Mouse (Mus musculus) kidney, adult 2 months (tissue): ENCODE data around the gene Zmynd12. TPM values are rescaled to one million over a fixed set of nuclear protein-coding genes. Genes with fewer than 3 reads are reported as not detected.

ENCODE experiments used
- DNase-seq: peaks from one replicate; pipeline ENCODE4 v3.0.0; 2021
- H3K27ac ChIP-seq: fragments of 200-500 bp; 2 replicates; pipeline ENCODE4 v1.5.1; 2012; ENCODE audit warnings: low read depth, low read length, control low read depth, inconsistent platforms; ENCODE audit not compliant: insufficient read depth
- H3K27me3 ChIP-seq: fragments of 200-500 bp; replicated peaks from 2 replicates; pipeline ENCODE4 v1.6.1; 2012; ENCODE audit warnings: mild to moderate bottlenecking, moderate library complexity, low read length, inconsistent platforms; ENCODE audit not compliant: control insufficient read depth, insufficient read depth
- H3K36me3 ChIP-seq: fragments of 200-500 bp; 2 replicates; pipeline ENCODE4 v1.6.1; 2012; ENCODE audit warnings: mild to moderate bottlenecking, moderate library complexity, low read length, inconsistent platforms; ENCODE audit not compliant: control insufficient read depth, insufficient read depth
- H3K4me1 ChIP-seq: fragments of 200-500 bp; 2 replicates; pipeline ENCODE4 v1.6.1; 2011; ENCODE audit warnings: low read length; ENCODE audit not compliant: control insufficient read depth, insufficient read depth
- H3K4me3 ChIP-seq: fragments of 200-500 bp; 2 replicates; pipeline ENCODE4 v1.5.1; 2011; ENCODE audit warnings: mild to moderate bottlenecking, low read depth, low read length, control low read depth; ENCODE audit not compliant: insufficient read depth
- CTCF ChIP-seq: fragments of 200-500 bp; conservative IDR thresholded peaks from 2 replicates; pipeline ENCODE4 v1.5.1; 2011; ENCODE audit warnings: low read depth, mild to moderate bottlenecking, control low read depth, low read length, moderate library complexity, mixed read lengths; ENCODE audit not compliant: insufficient read depth, insufficient read length
- POLR2A ChIP-seq: fragments of 200-500 bp; IDR thresholded peaks from one replicate; pipeline ENCODE4 v1.6.1; 2011; ENCODE audit warnings: low read depth, low read length, control low read depth
- WGBS: fragments of 180-500 bp; shearing (Covaris S2); methylation state at CpG from one replicate; pipeline ENCODE4 v1.1.7; 2018; 5-methylcytosine and 5-hydroxymethylcytosine counted together
- polyA plus RNA-seq: library from polyadenylated mRNA; depleted of rRNA; stranded (reverse); fragments of >200 nt; gene quantifications from 2 replicates; pipeline ENCODE4 v1.2.3, GENCODE M21; 2012

Gene Zmynd12
- polyA plus RNA-seq, 1 experiment, result 1.9 TPM

DNA sequence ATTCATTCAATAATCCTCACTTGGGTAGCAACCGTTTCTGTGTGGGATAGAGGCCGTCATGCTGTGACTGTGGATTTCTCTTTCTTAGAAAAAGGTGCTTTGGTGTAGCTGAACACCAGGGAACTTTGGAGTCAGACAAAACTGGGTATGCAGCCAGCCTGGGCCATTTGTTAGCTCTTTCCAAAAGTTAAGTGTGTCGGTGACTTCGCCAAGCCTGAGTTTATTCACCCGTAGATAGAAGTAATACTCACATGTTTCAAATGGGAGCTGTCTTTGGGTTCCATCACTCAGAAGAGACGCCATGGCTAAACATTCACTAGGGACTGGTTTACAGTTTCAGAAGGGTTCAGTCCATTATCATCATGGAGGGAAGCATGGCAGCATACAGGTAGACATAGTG is 24.6 kb downstream of the Zmynd12 start:
- WGBS, result 80% methylated on average over 6 of the region's 6 CpGs
- TF ChIP-seq POLR2A (no peak), CTCF (no peak)
- no peak overlapping the region for H3K4me3 ChIP-seq
- no peaks in the 10 kb centered on the region for H3K36me3 ChIP-seq
- peak; percentile 74 for DNase-seq
- no peaks in the 10 kb centered on the region for H3K4me1 ChIP-seq
- H3K27ac ChIP-seq, result no peak overlapping the region
- no peaks in the 10 kb centered on the region for H3K27me3 ChIP-seq

- Histone ChIP-seq H3K4me1 (no peaks in the 10 kb centered on the region), H3K36me3 (no peaks in the 10 kb centered on the region), H3K4me3 (no peak overlapping the region), H3K27me3 (no peaks in the 10 kb centered on the region), H3K27ac (no peak overlapping the region)
- no peak for DNase-seq
- 89% methylated on average over 3 of the region's 3 CpGs for WGBS
- TF ChIP-seq POLR2A (no peak), CTCF (no peak)
Measured at GRCm38 (mm10) chr4:119447786-119448185, 25.2 kb downstream of the Zmynd12 start.

DNA sequence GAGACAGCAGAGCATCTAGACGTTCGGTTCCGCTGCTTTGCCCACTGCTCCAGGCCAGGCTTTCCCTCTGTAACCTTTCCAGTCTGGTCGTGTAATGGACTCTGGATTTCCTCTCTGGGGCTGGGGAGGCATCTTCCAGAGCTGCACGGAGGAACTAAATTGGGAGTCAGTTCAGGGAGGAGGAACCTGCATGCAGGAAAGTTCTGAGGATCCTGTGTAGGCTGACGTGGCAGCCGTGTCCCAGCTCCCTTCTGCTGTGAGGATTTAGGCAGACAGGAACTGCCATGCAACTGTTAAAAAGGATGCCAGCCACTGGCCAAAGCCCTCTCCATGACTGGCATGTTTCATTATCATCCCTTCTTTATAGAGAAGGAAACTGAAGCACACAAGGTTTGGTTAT is 27.8 kb downstream of the Zmynd12 start:
- TF ChIP-seq CTCF (no peak), POLR2A (no peak)
- Histone ChIP-seq H3K27ac (no peak overlapping the region), H3K4me1 (no peaks in the 10 kb centered on the region), H3K4me3 (no peak overlapping the region), H3K27me3 (no peaks in the 10 kb centered on the region), H3K36me3 (no peaks in the 10 kb centered on the region)
- whole genome bisulfite sequencing, result 58% methylated on average over 7 of the region's 7 CpGs
- DNase-seq, result no peak

DNA sequence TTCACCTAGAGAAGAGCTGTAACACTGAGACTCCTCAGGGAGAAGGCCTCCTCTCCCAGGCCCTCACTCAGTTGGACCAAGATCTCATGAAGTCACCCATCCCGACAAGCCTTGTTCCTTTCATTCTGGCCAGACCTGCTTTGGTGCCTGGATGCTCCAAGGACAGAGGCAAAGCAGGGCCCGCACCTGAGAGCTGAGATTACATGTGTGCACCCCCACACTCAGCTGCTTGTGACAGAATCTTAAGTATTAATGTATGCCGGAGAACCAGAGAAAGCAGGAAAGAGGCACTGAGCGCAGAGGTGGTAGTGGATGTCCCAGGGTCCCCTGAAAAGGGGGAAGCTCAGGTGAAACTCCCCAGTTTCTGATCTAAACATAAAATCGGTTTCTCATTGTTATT is 30.5 kb downstream of the Zmynd12 start:
- Histone ChIP-seq H3K4me3 (no peak overlapping the region), H3K27ac (no peak overlapping the region), H3K27me3 (no peaks in the 10 kb centered on the region), H3K4me1 (no peaks in the 10 kb centered on the region), H3K36me3 (no peaks in the 10 kb centered on the region)
- DNase-seq, result no peak
- 77% methylated on average over 5 of the region's 5 CpGs for WGBS
- TF ChIP-seq CTCF (no peak), POLR2A (no peak)

GRCm38 (mm10) chr4:119453533-119453932 is 30.9 kb downstream of the Zmynd12 start:
- Histone ChIP-seq H3K27ac (no peak overlapping the region), H3K4me1 (no peaks in the 10 kb centered on the region), H3K4me3 (no peak overlapping the region), H3K27me3 (no peaks in the 10 kb centered on the region), H3K36me3 (no peaks in the 10 kb centered on the region)
- TF ChIP-seq POLR2A, result no peak
- TF ChIP-seq CTCF, result no peak
- DNase-seq, result no peak
- WGBS, result 32% methylated on average over 6 of the region's 6 CpGs

GRCm38 (mm10) chr4:119460296-119460695 is 37.7 kb downstream of the Zmynd12 start:
- Histone ChIP-seq H3K4me1 (no peaks in the 10 kb centered on the region), H3K36me3 (no peaks in the 10 kb centered on the region), H3K27me3 (no peaks in the 10 kb centered on the region), H3K4me3 (no peak overlapping the region), H3K27ac (no peak overlapping the region)
- TF ChIP-seq CTCF (peak; percentile 33), POLR2A (no peak)
- 70% methylated on average over 5 of the region's 5 CpGs for WGBS
- DNase-seq, result peak; percentile 56

- TF ChIP-seq CTCF (no peak), POLR2A (no peak)
- 26% methylated on average over 8 of the region's 8 CpGs for WGBS
- H3K4me1 ChIP-seq, result no peaks in the 10 kb centered on the region
- no peaks in the 10 kb centered on the region for H3K36me3 ChIP-seq
- no peaks in the 10 kb centered on the region for H3K27me3 ChIP-seq
- no peak overlapping the region for H3K27ac ChIP-seq
- peak; percentile 34 for DNase-seq
- H3K4me3 ChIP-seq, result no peak overlapping the region
Measured at GRCm38 (mm10) chr4:119460728-119461141, 38.1 kb downstream of the Zmynd12 start.

DNA sequence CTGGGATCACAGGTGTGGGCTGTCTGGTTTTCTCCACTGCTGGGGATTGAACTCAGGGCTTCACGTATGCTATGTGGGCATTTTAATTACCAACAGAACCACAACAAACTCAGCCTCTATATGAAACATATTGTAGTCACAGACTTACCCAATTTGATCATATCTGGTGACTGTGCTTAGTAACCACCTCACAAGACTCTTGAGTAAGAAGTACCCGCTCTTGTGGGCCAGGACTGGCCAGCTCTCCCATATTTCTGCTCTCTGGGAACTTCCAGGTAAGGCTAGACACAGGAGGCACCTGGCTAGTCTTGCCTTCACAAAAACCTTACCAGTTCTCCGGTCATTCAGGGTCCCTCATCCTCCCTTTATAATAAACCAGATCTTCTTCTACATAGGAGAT is 39.8 kb downstream of the Zmynd12 start:
- TF ChIP-seq POLR2A, result no peak
- no peak for TF ChIP-seq CTCF
- no peaks in the 10 kb centered on the region for H3K4me1 ChIP-seq
- no peaks in the 10 kb centered on the region for H3K27me3 ChIP-seq
- H3K4me3 ChIP-seq, result no peak overlapping the region
- 87% methylated on average over 3 of the region's 3 CpGs for WGBS
- no peak overlapping the region for H3K27ac ChIP-seq
- DNase-seq, result no peak
- no peaks in the 10 kb centered on the region for H3K36me3 ChIP-seq
